Mouse (Mus musculus): Measurements from ENCODE around the gene Trim59. TPM values are rescaled to one million over a fixed set of nuclear protein-coding genes. Genes with fewer than 3 reads are reported as not detected.
"Not testable (repeated sequence)": the region's sequence is repeated elsewhere in the genome, so short reads cannot be mapped to it uniquely, and the experiment has no call there.

The Trim59 gene
- polyA plus RNA-seq, 1 experiment = 1.7 TPM

GRCm38 (mm10) chr3:69026133-69026783 is 18.3 kb downstream of the Trim59 start:
- H3K4me3 ChIP-seq (ENCODE audit: low read depth, low read length) = no peak overlapping the region
- peaks cover 36% of the 10 kb centered on the region for H3K36me3 ChIP-seq (ENCODE audit: control insufficient read depth, insufficient read depth, low read length)
- WGBS = 33% methylated on average over 1 of the region's 1 CpGs
- no peak overlapping the region for H3K27ac ChIP-seq (ENCODE audit: insufficient read depth, low read depth, low read length)
- H3K27me3 ChIP-seq (ENCODE audit: control insufficient read depth, insufficient read depth, low read length) = no peaks in the 10 kb centered on the region
- no peaks in the 10 kb centered on the region for H3K4me1 ChIP-seq (ENCODE audit: control insufficient read depth, insufficient read depth, insufficient read length, low read length)
- TF ChIP-seq POLR2A (IDR thresholded peaks at IDR 0.05; ENCODE audit: low read depth, low read length) (no peak), CTCF (IDR thresholded peaks at IDR 0.05; ENCODE audit: extremely low read depth, insufficient read length, insufficient replicate concordance, low read depth, low read length) (peak; percentile 51; the same call in 1 of the 2 replicates)

GRCm38 (mm10) chr3:69020764-69021163 is 23.8 kb downstream of the Trim59 start:
- no peaks in the 10 kb centered on the region for H3K27me3 ChIP-seq (ENCODE audit: control insufficient read depth, insufficient read depth, low read length)
- H3K4me1 ChIP-seq (ENCODE audit: control insufficient read depth, insufficient read depth, insufficient read length, low read length) = no peaks in the 10 kb centered on the region
- TF ChIP-seq CTCF (IDR thresholded peaks at IDR 0.05; ENCODE audit: extremely low read depth, insufficient read length, insufficient replicate concordance, low read depth, low read length) (no peak), POLR2A (IDR thresholded peaks at IDR 0.05; ENCODE audit: low read depth, low read length) (no peak)
- no peak overlapping the region for H3K27ac ChIP-seq (ENCODE audit: insufficient read depth, low read depth, low read length)
- peaks cover 36% of the 10 kb centered on the region for H3K36me3 ChIP-seq (ENCODE audit: control insufficient read depth, insufficient read depth, low read length)
- H3K4me3 ChIP-seq (ENCODE audit: low read depth, low read length) = no peak overlapping the region

DNA sequence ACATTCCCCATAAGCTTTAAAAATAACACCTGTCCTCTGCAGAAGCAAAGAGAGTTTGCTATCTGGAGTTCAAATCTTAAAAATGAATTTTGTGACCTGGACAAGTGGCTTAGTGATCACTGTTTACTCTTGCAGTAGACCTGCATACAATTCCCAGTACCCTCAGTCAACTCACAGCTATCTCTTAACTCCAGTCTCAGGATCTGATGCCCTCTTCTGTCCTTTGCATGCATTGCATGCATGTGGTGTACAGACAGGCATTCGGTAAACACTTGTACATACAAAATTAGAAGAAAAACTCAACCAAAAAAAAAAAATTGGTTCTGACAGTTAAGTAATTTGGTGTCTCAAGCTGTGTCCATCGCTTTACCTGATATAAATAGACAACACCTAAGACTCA is 24.3 kb downstream of the Trim59 start:
- WGBS = 87% methylated on average over 2 of the region's 2 CpGs
- no peaks in the 10 kb centered on the region for H3K4me1 ChIP-seq (ENCODE audit: control insufficient read depth, insufficient read depth, insufficient read length, low read length)
- H3K4me3 ChIP-seq (ENCODE audit: low read depth, low read length) = no peak overlapping the region
- peaks cover 36% of the 10 kb centered on the region for H3K36me3 ChIP-seq (ENCODE audit: control insufficient read depth, insufficient read depth, low read length)
- TF ChIP-seq CTCF (IDR thresholded peaks at IDR 0.05; ENCODE audit: extremely low read depth, insufficient read length, insufficient replicate concordance, low read depth, low read length) (no peak), POLR2A (IDR thresholded peaks at IDR 0.05; ENCODE audit: low read depth, low read length) (no peak)
- no peak overlapping the region for H3K27ac ChIP-seq (ENCODE audit: insufficient read depth, low read depth, low read length)
- H3K27me3 ChIP-seq (ENCODE audit: control insufficient read depth, insufficient read depth, low read length) = no peaks in the 10 kb centered on the region

GRCm38 (mm10) chr3:69018635-69019034 is 25.9 kb downstream of the Trim59 start:
- not testable (repeated sequence) for H3K4me1 ChIP-seq (ENCODE audit: control insufficient read depth, insufficient read depth, insufficient read length, low read length); H3K27ac ChIP-seq (ENCODE audit: insufficient read depth, low read depth, low read length); H3K27me3 ChIP-seq (ENCODE audit: control insufficient read depth, insufficient read depth, low read length); H3K4me3 ChIP-seq (ENCODE audit: low read depth, low read length)
- H3K36me3 ChIP-seq (ENCODE audit: control insufficient read depth, insufficient read depth, low read length) = peaks cover 32% of the 10 kb centered on the region
- 97% methylated on average over 2 of the region's 2 CpGs for WGBS

GRCm38 (mm10) chr3:69017181-69017580 is 27.4 kb downstream of the Trim59 start:
- Histone ChIP-seq H3K36me3 (ENCODE audit: control insufficient read depth, insufficient read depth, low read length) (peaks cover 28% of the 10 kb centered on the region), H3K4me1 (ENCODE audit: control insufficient read depth, insufficient read depth, insufficient read length, low read length) (no peaks in the 10 kb centered on the region), H3K27me3 (ENCODE audit: control insufficient read depth, insufficient read depth, low read length) (no peaks in the 10 kb centered on the region), H3K4me3 (ENCODE audit: low read depth, low read length) (no peak overlapping the region), H3K27ac (ENCODE audit: insufficient read depth, low read depth, low read length) (no peak overlapping the region)
- WGBS = 80% methylated on average over 3 of the region's 3 CpGs
- TF ChIP-seq CTCF (IDR thresholded peaks at IDR 0.05; ENCODE audit: extremely low read depth, insufficient read length, insufficient replicate concordance, low read depth, low read length) = no peak
- no peak for TF ChIP-seq POLR2A (IDR thresholded peaks at IDR 0.05; ENCODE audit: low read depth, low read length)

- Histone ChIP-seq H3K27me3 (ENCODE audit: control insufficient read depth, insufficient read depth, low read length) (no peaks in the 10 kb centered on the region), H3K36me3 (ENCODE audit: control insufficient read depth, insufficient read depth, low read length) (0 out of 2 replicates have a peak, but pooled peaks cover 3% of the 10 kb centered on the region), H3K27ac (ENCODE audit: insufficient read depth, low read depth, low read length) (no peak overlapping the region), H3K4me3 (ENCODE audit: low read depth, low read length) (no peak overlapping the region), H3K4me1 (ENCODE audit: control insufficient read depth, insufficient read depth, insufficient read length, low read length) (no peaks in the 10 kb centered on the region)
- TF ChIP-seq CTCF (IDR thresholded peaks at IDR 0.05; ENCODE audit: extremely low read depth, insufficient read length, insufficient replicate concordance, low read depth, low read length) (no peak), POLR2A (IDR thresholded peaks at IDR 0.05; ENCODE audit: low read depth, low read length) (no peak)
- 76% methylated on average over 2 of the region's 2 CpGs for WGBS
Measured at GRCm38 (mm10) chr3:69008873-69009272, 35.7 kb downstream of the Trim59 start.

- Histone ChIP-seq H3K36me3 (ENCODE audit: control insufficient read depth, insufficient read depth, low read length) (no peaks in the 10 kb centered on the region), H3K27ac (ENCODE audit: insufficient read depth, low read depth, low read length) (peak overlapping the region; percentile 69), H3K27me3 (ENCODE audit: control insufficient read depth, insufficient read depth, low read length) (no peaks in the 10 kb centered on the region), H3K4me3 (ENCODE audit: low read depth, low read length) (peak overlapping the region; percentile 80), H3K4me1 (ENCODE audit: control insufficient read depth, insufficient read depth, insufficient read length, low read length) (no peaks in the 10 kb centered on the region)
- TF ChIP-seq POLR2A (IDR thresholded peaks at IDR 0.05; ENCODE audit: low read depth, low read length) (no peak), CTCF (IDR thresholded peaks at IDR 0.05; ENCODE audit: extremely low read depth, insufficient read length, insufficient replicate concordance, low read depth, low read length) (no peak)
- WGBS = 2% methylated on average over 21 of the region's 21 CpGs
Measured at GRCm38 (mm10) chr3:69006246-69006760, 38.3 kb downstream of the Trim59 start.
